In the genomic region with DNA sequence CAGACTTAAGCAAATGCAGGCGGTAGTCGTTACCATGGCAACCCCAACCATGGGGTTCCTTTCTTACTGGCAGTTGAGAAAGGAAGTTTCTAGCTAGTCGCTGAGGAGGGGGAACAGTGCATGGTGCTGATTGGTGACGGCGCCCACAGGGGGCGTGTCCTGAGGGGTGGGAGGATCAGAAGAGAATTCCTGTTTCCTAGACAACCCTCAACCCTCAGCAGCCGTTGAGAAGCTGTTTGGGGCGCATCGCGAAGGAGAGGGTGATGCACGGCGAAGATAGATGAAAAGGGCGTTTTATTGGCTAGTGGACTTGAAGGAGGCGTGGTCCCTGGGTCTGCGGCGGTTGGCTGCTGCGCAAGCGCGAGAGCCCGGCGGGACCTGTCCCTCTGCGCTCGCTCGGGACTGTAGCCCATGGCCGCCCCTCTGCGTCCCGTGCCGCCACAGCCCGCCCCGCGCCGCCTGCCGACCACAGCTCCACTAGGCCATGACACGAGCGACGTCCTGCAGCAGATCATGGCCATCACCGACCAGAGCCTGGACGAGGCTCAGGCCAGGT, we compare ENCODE assay signal across 8 mouse cellular contexts. TPM values are rescaled to one million over a fixed set of nuclear protein-coding genes. Genes with fewer than 3 reads are reported as not detected.
DNase-seq lines count a peak whose midpoint lies in the region; ATAC-seq lines count a peak whose summit lies in the region.

A gene (plus strand): TSS at position 194 of the 556 bp plus-strand sequence.

- peak; percentile 96 for ATAC-seq in inflammation-experienced regulatory T-cells, adult 6 months
- ATAC-seq in megakaryocyte progenitor cell, adult 5-6 weeks (replicated peaks; ENCODE audit: poor library complexity) = peak; percentile 92

- intact Hi-C loops in gastrocnemius, postnatal 14 days (cut with DNase I; ENCODE audit: low total_unique reads) = no loop called here
- intact Hi-C loops in left cerebral cortex, postnatal 10 days (cut with DNase I) = no loop called here

- peak; percentile 88 for DNase-seq in adrenal gland, adult 2 months
- DNase-seq in embryo, embryonic 10.5 days (ENCODE audit: low spot score) = peak; percentile 99
- DNase-seq in gastrocnemius, postnatal 14 days = peak; percentile 75
- peak; percentile 95 for DNase-seq in left cerebral cortex, postnatal 10 days (ENCODE audit: extremely low spot score in 1 of 2, low spot score in 2 of 2)
- peak; percentile 97 to 99 for DNase-seq in right cerebral cortex, postnatal 10 days (ENCODE audit: low spot score in 2 of 2)
- peak; percentile 45 to 70 for DNase-seq in urinary bladder, postnatal 36 days (ENCODE audit: low spot score in 2 of 2)

RNA-seq across cellular contexts. Expression of the gene that starts here (rescaled TPM):
- under 1 TPM; 0.38 to 0.69 TPM for total RNA-seq in adrenal gland, adult 2 months (2021)
- polyA plus RNA-seq in adrenal gland, adult 2 months (2012; rRNA removed) = 5.5 and 5.8 TPM in 2 replicates
- total RNA-seq in gastrocnemius, postnatal 14 days (2021) = under 1 TPM in 1 of 2 experiments, not detected in 1; 0.37 TPM
- 10 to 100 TPM in 2 of 3 experiments, 1 to 10 TPM in 1; 7.5 to 20.8 (median 18.4) TPM for polyA plus RNA-seq in inflammation-experienced regulatory T-cells, adult 6 months (2017; shearing (Covaris generic))
- total RNA-seq in left cerebral cortex, postnatal 10 days (2021) = 10 to 100 TPM; 20.6 to 25.4 TPM
- total RNA-seq in megakaryocyte progenitor cell, adult 5-6 weeks (2015) = 6.8 and 10.2 TPM in 2 replicates
- 13.3 and 15.0 TPM in 2 replicates for total RNA-seq in megakaryocyte progenitor cell, adult 5-6 weeks (2017)

Comparison
In these comparisons a context has a peak if more than half of its experiments do, and no peak if none do; other contexts are left out.
1. Peak in every context shown above with its lines: DNase-seq and ATAC-seq.
2. RNA of the gene that starts here (total RNA-seq): 20.6 to 25.4 TPM in left cerebral cortex, postnatal 10 days and 6.8 to 15.0 TPM in megakaryocyte progenitor cell, adult 5-6 weeks; 0.38 to 0.69 TPM in adrenal gland, adult 2 months and 0.37 TPM in gastrocnemius, postnatal 14 days; every median in the first group is over 4 times any median in the second.
3. Peak in DNase-seq in gastrocnemius, postnatal 14 days; RNA of the gene not detected or under 1 TPM.